Mouse (Mus musculus) heart, postnatal 36 days (tissue): ENCODE results near the gene Art3. TPM values are rescaled to one million over a fixed set of nuclear protein-coding genes. Genes with fewer than 3 reads are reported as not detected.

Experiments
- DNase-seq, 2 experiments: peaks; one replicate each; pipeline ENCODE4 v3.0.0; 2021 to 2022
- intact Hi-C: fragments of 180-260 bp; cut with DNase I; formaldehyde crosslinking; loops from one replicate; pipeline ENCODE4 v1.15.1; 2025
- total RNA-seq, 2 experiments: library from RNA; stranded (reverse); gene quantifications; 2 replicates each; pipeline ENCODE4 v1.2.3; 2021

The Art3 gene
- total RNA-seq, 2 experiments from 2014 or later, result 751 to 829 TPM

DNA sequence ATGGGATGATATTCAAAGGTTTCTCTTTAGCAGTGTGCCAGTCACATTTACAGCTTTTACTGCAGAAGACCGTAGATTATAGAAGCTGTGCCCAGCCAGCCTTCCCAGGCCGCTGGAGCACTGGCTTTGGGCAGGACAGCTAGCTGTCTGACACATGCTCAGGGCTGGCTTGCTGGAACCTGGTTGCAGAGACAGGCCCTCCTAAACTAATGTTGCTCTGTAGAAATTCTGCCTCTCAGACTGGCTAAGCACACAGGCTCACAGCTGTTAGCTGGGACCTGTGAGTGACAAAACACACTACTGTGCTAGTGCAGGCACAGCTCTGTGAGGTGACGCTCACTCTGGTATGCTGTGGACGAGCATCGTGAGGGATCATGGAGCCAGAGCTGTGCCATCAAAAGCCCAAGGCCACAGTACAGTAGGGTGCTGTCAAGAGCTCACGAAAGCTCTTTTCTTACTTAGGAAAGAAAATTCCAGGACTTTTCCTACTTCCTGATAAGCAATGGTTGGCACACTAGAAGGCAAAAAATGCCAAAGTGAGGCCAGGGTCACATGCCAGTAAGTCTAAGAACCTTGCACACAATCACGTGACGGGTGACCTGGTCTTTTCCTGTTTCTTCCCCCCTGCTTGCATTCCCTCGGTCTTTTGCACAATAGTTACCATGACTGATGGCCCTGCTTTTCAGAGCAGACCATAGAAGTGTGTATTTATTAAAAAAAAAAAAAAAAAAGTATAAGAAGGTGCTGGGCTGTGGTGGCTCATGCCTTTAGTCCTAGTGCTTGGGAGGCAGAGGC is 77.9 kb downstream of the Art3 start:
- no peak for DNase-seq
- intact Hi-C loops, result no loop called here

DNA sequence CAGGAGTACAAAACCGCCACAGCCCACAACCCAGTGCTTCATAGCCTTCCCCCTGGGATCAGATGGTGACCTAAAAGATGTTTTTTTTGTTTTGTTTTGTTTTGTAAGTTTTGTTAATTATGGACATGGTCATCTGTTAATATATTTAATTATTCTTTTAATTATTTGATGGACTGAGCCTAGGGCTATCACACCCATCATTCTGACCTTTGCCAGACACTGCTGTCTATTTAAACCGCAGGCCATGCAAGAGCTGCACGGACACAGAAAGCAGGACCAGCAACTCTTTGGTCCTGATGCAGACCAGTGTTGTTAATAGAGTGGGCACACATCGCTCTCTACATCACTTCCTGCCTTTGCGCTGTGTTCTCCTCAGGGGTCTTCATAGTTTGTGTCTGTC is 78.9 kb downstream of the Art3 start:
- DNase-seq, result no peak
- intact Hi-C loops, result no loop called here

DNA sequence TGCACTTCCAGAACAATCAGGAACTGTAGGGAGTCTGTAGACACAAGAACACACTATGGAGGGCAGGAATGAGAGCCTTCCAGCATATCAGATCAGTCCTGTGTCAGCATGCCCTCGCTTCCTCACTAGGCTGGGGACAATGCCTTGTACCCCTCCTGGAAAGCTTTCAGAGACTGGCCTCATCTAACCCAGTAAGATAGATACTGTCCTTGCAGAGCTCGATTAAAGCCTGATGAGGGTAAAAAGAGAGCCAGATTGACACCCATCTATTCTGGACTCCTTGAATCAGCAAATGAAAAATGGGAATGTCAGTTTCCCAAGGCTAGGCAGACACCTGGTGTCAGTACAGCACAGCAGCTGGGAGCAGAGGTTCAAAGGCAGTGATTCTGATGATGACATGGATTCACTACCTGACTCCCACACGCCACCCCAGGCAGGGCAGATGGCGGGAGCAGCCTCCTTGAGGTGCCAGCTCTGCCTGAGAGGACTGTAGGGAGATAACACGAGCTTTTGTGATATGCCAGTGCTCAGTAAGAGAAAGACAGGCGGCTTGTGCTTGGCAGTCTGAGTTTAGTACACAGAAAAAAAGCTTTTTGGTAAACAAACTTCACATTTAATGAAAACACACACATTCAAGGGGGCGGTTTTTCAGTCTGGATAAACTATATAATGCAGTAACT is 80.0 kb downstream of the Art3 start:
- DNase-seq, result no peak
- intact Hi-C loops, result no loop called here

DNA sequence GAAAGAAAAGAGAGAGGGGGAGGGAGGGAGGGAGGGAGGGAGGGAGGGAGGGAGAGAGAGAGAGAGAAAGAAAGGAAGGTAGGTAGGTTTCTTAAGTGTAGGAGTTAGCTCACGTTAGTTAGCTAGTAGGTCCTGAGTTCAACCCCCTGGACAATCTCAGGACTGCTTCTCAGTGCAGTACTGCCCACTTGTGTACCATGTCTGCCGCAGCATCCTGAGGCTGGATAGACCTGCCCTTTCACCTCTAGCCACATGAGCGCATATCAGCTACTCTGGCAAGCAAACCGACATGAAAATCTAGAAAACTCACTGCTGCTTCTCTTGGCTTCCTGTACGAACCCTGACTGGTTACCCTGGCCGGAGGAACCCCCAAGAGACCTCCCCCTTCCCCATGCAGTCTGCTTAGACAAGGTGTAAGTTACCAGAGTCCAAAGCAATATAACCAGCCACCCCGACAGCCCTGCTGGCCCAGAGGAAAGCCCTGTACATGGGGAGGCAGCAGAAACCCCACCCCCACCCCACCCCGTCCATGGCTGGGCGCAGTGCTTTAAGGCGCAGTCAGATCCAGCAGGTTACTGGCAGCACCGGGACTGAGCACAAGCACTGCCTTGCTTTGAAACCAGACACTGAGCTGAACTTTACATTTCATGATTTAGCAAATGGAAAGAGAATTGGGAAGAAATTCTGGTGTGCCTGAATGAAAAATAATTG is 81.8 kb downstream of the Art3 start:
- no peak for DNase-seq
- intact Hi-C loops, result no loop called here

DNA sequence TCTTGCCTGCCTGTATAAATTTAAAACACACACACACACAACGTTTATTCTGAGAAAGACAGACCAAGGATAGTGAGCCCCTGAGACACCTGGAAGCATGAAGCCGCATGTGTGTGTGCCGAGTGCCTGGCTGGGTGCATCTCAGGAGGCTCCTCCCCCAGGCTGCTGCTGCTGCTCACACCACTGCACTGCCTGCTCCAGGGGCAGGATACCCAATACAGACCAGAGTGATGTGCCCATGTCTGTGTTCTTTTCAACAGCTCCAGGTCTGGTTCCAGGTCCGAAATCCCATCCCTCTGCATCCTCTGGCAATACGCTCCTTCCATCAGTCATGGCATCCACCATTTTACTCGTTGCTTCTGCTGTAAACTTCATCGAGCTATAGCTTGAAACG is 82.4 kb downstream of the Art3 start:
- DNase-seq, result no peak
- intact Hi-C loops, result no loop called here

DNA sequence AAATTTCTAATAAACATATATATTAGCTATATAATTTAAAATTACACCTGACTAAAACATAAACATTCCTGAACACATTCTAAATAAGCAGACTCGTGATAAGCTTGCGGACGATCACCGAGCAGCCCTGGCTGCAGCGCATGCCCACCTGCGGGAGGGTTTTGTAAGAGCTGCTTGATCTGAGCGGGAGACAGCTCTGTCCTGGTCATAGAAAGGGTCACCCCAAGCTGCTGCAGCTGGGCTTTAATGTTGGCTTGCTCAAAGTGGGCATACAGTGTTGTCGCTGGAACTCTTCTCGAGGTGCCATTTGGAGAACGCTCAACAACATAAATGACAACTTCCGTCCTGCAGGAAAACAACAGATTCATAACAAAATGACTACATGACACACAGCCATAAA is 92.5 kb downstream of the Art3 start:
- intact Hi-C loops, result loop anchor here (10.0 kb wide), 1 partner anchor 249 kb away; no protein-coding TSS in a partner anchor
- DNase-seq, result no peak

DNA sequence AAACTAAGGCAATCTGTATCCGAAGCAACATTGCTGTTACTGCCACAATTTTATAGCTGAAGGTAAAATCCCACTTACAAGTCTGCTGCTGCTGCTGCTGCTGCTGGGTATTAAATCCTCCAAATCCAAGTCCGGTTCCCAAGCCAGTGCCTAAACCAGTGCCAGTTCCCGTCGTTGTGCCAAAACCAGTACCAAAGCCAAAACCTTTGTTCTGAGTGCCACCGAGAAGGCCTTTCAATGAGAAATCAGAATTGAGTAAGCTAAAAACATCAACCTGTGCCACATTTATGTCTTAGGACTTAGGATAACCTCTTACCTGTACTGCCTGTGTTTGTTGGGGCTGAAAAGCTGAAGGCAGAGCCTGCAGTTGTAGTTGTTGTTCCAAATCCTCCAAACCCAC is 99.1 kb downstream of the Art3 start:
- intact Hi-C loops, result no loop called here
- DNase-seq, result no peak

DNA sequence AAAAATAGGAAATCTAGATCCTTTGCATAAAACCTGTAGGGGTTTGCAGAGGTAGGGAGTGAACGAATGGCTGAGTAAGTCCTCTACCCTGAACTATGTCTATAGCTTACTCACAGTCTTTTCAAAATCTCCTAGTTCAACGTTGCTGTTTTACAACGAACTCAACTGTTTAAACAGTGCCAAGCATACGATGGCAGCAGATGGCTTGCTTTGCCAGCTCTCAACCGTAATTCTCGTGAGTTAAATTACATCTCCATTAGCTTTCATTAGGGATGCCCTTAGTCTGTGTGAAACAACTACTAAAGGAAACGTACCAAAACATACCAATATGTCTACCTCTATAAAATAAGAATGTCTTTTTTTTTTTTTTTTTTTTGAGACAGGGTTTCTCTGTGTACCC is 100.0 kb downstream of the Art3 start:
- DNase-seq, result no peak
- intact Hi-C loops, result no loop called here

DNA sequence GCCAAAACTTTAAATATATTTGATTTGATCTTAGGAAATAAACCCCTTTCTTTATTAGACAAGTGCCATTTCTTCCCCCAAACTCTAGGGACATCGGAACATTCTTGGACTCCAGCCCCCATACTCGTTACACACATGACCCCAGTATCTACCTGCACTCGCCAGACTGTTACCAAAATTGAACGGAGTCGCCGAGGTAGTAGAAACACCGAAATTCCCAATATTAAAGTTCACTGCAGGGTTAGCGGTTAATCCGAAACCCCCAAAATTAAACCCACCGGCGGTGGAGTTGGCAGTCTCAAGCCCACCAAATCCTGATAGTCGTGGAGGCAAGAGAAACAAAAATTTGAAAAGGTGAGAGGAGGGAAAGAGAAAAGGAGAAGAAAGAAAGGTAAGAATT is 102.4 kb downstream of the Art3 start:
- intact Hi-C loops, result loop anchor here (2.0 kb wide), 1 partner anchor 71 kb away; no protein-coding TSS in a partner anchor
- DNase-seq, result no peak

DNA sequence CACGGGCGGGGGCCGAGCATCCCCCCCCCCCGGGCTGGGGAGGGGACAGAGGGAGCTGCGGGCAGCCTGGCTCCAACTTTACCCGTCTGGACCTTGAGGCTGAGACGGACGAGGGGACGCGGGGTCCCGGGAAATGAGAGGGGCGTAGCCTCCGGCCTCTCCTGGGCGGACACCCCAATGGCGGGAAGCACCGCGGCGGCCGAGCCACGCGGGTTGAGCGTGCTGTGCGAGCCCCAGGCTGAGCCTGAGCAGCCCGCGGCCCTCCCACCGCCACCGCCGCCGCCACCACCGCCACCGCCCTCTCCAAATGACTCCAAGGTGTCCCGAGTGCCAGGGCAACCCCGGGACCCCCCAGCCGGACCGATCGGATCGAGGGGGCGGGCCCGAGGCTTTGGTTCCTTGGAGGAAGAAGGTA is 103.0 kb downstream of the Art3 start:
- intact Hi-C loops, result loop anchor here (2.0 kb wide), 1 partner anchor 70 kb away; no protein-coding TSS in a partner anchor
- DNase-seq, result no peak

DNA sequence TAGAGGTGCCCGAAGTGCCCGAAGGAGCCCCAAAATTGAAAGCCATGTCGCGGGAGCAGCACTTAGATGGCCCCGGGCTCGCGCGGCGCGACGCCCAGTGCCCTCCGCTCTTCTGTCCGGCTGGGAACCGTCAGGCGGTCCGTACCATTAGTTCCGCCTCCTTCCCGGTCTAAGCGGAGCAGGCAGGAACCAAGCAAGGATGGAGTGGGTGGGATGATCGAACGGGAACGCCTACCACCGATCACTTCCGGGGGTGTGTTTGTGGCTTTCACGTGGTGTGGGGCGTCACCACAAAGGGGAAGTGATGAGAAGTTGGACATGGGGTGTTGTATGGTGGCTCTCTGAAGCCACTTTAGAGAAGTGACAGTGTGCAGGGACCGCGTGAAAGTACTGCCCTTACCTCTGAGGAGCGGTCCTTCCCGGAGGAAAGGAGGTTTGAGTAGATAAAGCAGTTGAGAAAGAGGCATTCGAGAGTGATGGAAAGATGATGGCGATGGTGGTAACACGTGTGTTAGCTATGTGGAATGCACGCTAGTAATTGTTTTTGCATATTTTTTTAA is 103.5 kb downstream of the Art3 start, which contains the start of gene Nup54:
Nup54 (minus strand) TSS at position 195 of the 560 bp plus-strand sequence.
- peak; percentile 93 to 95 for DNase-seq
- intact Hi-C loops, result loop anchor here (2.0 kb wide), 1 partner anchor 70 kb away; no protein-coding TSS in a partner anchor

DNA sequence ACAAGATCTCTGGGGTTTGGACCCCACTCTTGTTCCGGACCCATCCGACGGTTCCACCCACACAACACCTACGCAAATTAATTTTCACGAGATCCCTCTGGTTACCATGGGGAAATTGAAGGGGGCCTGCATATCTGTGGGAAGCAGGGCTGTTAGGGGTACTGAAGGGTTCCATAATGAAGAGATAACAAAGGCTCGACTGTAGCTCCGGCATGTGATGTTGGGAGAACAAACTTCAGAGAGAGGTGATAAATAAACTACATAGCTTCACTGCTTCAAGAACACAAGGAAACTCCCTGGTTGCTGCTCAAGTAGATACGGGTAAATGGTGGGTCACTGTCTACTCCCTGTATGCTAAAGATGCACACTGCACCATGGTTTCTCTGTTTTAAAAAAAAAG is 106.9 kb downstream of the Art3 start:
- intact Hi-C loops, result no loop called here
- no peak for DNase-seq

DNA sequence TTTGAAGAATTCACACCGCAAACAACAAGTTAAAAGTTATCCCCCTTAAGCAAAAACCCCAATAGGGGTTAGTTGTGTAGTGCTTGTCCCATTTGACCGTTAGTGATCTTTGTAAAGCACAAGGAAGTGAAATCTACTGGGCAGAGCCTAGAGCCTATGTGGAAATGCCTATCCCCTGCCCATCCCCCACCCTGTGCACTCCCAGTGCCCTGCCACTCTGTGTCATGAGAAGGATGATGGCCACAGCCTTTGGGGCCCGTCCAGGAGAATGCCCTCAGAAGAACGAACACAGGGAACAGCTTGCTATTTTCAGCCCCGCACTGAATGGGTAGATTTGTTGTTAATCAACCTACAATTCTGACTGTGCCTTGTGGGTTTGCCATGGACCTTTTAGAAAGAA is 109.9 kb downstream of the Art3 start:
- DNase-seq, result peak; percentile 39 to 51
- intact Hi-C loops, result no loop called here

DNA sequence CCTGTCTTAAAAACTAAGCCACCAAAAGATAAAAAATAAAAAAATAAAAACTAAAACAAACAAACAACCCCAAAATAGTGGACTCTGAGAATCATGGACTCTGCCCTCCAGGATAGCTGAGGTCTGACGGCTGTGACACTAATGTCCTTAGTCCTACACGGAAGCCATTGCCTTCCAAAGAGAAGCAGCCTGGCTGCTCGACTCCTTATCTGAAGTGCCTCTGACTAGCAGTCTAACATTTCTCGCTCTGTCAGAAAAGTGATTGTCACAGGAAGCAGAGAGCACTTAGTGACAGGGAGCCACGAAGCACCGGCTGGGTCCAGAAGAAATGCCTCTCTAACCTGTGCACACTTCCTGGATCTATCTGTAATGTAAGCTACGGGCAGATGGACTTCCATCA is 111.3 kb downstream of the Art3 start:
- DNase-seq, result no peak
- intact Hi-C loops, result no loop called here

DNA sequence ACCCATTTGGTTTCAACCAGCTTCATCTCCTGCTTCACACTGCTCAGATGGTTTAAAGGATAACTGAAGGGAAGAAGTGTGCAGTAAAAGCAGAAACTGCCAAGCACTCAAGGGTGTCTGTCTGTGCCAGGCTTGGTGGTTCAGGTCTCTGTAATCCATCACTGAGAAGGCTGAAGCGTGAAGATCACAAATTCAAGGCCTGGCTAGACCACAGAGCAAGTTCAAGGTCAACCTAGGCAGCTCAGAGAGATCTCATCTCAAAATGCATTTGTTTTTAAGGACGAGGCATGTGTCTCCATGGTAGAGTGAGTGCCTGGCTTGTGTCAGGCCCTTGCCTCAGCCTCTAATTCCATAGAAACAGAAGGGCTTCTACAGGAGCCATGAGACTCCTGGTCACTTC is 113.4 kb downstream of the Art3 start:
- DNase-seq, result no peak
- intact Hi-C loops, result no loop called here

DNA sequence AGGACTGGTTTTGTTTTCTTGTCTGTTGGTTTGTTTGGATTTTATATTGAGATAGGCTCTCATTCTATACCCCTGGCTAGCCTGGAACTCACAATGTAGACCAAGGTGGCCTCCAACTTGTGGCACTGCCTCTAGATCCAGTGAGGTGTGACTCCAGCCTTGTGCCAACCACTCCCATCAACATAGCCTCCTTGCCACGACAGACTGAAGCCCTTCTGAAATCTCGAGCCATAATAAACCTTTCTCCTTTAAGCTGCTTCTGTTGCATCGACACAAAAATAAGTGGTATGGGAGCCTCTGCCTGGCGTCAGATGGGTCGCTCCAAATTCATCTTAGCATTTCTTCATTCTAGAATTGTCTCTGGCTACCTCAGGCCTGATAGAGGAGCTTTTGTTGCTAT is 115.1 kb downstream of the Art3 start:
- intact Hi-C loops, result no loop called here
- no peak for DNase-seq

DNA sequence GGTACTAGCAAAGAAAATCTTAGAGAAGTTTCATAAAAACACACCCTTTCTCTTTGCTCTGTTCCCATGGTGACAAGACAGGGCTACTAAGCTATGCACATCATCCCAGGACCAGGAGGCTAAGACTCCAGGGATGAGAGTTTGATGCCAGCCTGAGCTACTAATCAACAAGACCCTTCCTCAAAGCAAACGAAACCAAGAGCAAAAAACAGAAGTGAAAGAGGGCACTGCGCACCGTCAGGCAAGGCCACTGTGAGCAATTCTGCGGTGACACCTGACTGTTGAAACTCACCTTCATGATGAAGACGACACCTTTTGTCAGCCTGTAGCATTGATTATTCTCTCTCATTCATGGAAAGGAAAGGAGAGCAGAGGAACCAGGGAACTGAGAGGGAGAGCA is 121.2 kb downstream of the Art3 start:
- intact Hi-C loops, result no loop called here
- no peak for DNase-seq

DNA sequence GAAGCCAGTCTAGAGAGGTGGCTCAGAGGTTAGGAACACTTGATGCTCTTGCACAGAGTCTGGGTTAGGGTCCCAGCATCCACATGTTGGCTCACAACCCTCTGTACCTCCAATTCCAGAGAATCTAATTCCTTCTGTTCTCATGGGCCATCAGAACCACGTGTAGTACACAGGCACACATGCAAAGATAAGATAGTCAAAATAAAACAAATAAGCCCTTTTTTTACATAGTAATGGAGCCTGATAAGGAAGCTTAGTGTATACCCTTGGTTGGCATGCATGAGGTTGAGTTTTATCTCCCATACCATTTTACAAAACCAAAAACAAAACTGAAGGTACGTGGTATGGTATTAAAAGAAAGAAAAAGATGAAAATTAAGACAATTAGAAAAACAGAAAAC is 125.8 kb downstream of the Art3 start:
- intact Hi-C loops, result no loop called here
- DNase-seq, result no peak

DNA sequence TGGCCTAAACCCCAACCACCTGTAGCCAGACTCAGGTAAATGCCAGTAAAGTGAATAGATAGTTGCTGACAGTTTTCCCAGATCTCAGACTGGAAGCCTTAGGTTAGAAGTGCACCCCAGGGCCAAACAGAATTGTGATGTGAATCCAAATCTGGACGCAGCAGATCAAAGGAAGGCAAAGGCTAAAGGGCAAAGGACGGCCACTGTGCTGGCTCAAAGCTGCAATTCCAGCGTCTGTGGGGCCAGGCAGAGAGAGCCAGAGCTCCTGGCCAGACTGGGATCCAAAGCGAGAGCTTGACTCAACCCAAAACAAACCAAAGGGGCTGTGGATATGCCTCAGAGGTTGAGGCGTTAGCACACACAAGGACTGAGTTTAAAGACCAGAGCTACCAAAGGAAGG is 127.1 kb downstream of the Art3 start:
- intact Hi-C loops, result loop anchor here (1.0 kb wide), 1 partner anchor 48 kb away; the partner anchor contains the start of gene Scarb2
- DNase-seq, result no peak

DNA sequence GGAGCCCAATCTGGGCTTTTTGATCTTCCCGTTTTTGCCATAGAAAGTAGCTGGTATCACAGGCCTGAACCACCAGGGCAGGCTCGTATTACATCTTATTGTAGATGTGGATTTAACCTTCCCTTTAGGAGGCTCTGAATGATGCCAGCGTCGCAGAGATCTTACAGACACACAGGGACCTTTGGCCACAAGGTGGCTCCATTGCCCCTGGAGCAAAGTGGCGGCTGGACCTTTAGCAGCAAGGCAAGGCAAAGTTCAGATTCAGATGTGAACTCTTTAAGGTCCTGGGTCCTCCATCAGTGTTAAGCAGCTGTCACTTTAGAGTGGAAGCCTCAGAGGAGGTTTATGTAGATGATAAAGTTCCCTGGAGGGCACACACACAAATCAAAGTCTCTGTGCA is 129.7 kb downstream of the Art3 start:
- DNase-seq, result peak; percentile 71 to 72
- intact Hi-C loops, result loop anchor here (1.0 to 5.0 kb wide), 2 partner anchors 195 to 266 kb away; no protein-coding TSS in a partner anchor
